Mouse (Mus musculus): ENCODE results near the gene Scnm1. TPM values are rescaled to one million over a fixed set of nuclear protein-coding genes. Genes with fewer than 3 reads are reported as not detected.

Gene Scnm1
- total and polyA plus RNA-seq, 3 experiments: 50.5 to 59.2 (median 53.1) TPM

DNA sequence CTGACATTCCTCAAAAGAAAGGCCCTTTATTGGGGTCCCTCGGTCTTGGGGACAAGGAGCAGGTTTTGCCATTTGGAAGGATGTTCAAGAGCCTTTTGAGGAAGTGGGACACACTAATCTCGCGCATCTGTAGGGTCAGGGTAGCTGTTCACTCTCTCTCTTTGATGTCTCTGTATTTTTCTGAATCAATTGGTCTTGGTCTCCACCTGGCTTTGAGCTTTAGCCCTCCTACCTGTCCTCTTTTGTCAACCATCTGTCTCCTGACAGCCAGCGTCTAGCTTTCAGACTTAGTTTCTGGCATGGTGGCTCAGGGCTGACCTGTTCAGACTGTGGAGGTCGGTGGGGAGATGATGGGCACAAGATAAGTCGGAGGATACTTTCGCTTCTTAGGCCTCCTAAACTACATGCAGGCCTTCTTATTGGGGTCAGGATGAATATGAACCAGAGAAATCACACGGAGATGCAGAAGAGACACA, 25.7 kb upstream of the Scnm1 start:
- H3K27me3 ChIP-seq (replicated peaks): peaks cover 49% of the 10 kb centered on the region
- H3K4me3 ChIP-seq (replicated peaks in 1 of 3; ENCODE audit: low read depth in 2 of 3, low read length in 2 of 3, poor library complexity in 1 of 3): peak overlapping the region; percentile 56 to 61 (median 60)
- H3K79me2 ChIP-seq (replicated peaks; ENCODE audit: control insufficient read depth, extremely low read depth, insufficient read depth, poor library complexity, severe bottlenecking): no peaks in the 10 kb centered on the region
- TF ChIP-seq MEF2A (IDR thresholded peaks at IDR 0.05; ENCODE audit: borderline replicate concordance, low read depth, low read length) (no peak), ZMIZ1 (IDR thresholded peaks at IDR 0.05; ENCODE audit: low read depth, low read length) (no peak), USF1 (IDR thresholded peaks at IDR 0.05; ENCODE audit: low read depth, low read length) (no peak), ZC3H11A (IDR thresholded peaks at IDR 0.05; ENCODE audit: low read depth, low read length) (no peak), MXI1 (IDR thresholded peaks at IDR 0.05; ENCODE audit: low read depth, low read length) (no peak; the same call in 1 of the 2 replicates), TBP (conservative IDR thresholded peaks at IDR 0.05; ENCODE audit: low read depth, low read length) (no peak), UBTF (IDR thresholded peaks at IDR 0.05; ENCODE audit: low read depth, low read length) (no peak), POLR2AphosphoS2 (IDR thresholded peaks at IDR 0.05; ENCODE audit: low read depth, low read length) (no peak), RCOR1 (conservative IDR thresholded peaks at IDR 0.05; ENCODE audit: low read depth, low read length) (no peak), ZKSCAN1 (IDR thresholded peaks at IDR 0.05; ENCODE audit: borderline replicate concordance, low read depth, low read length) (no peak), NELFE (IDR thresholded peaks at IDR 0.05; ENCODE audit: low read depth, low read length) (no peak), MAFK (IDR thresholded peaks at IDR 0.05; ENCODE audit: insufficient replicate concordance, low read length) (no peak), TCF12 (IDR thresholded peaks at IDR 0.05; ENCODE audit: low read depth, low read length) (no peak), USF2 (conservative IDR thresholded peaks at IDR 0.05; ENCODE audit: low read depth, low read length) (no peak), MAX (IDR thresholded peaks at IDR 0.05; ENCODE audit: low read length) (no peak), CHD2 (IDR thresholded peaks at IDR 0.05; ENCODE audit: low read length) (no peak), IRF4 (IDR thresholded peaks at IDR 0.05; ENCODE audit: low read depth, low read length) (no peak), CHD1 (IDR thresholded peaks at IDR 0.05; ENCODE audit: low read depth, low read length) (no peak)
- peak overlapping the region; percentile 96 for H3K4me2 ChIP-seq (ENCODE audit: insufficient read depth, low read depth, poor library complexity, severe bottlenecking)
- no peaks in the 10 kb centered on the region for H3K9me3 ChIP-seq (replicated peaks; ENCODE audit: low read length)
- in situ Hi-C loops (cut with MboI; ENCODE audit: low pct_ligation_motif_present, low pct_unique_long_range_greater_than_20kb, low sequenced_read_pairs) (no loop called here), dilution Hi-C loops (cut with MboI; ENCODE audit: extremely low pct_ligation_motif_present, extremely low pct_unique_long_range_greater_than_20kb, low sequenced_read_pairs) (no loop called here)
- no peak for DNase-seq (ENCODE audit: extremely low read depth)
- peak overlapping the region; percentile 41 for H3K9ac ChIP-seq (ENCODE audit: insufficient read depth, low read depth)
- H3K36me3 ChIP-seq (replicated peaks in 1 of 2; ENCODE audit: control insufficient read depth in 1 of 2, insufficient read depth in 1 of 2, low read length in 1 of 2): no peaks in the 10 kb centered on the region
- no peak overlapping the region for H3K27ac ChIP-seq (ENCODE audit: insufficient read depth, low read depth)
- H3K4me1 ChIP-seq (ENCODE audit: control insufficient read depth in 1 of 2, insufficient read depth in 2 of 2): peaks cover 6 to 21% of the 10 kb centered on the region in 2 experiments; a peak in 3 of 4 replicates

DNA sequence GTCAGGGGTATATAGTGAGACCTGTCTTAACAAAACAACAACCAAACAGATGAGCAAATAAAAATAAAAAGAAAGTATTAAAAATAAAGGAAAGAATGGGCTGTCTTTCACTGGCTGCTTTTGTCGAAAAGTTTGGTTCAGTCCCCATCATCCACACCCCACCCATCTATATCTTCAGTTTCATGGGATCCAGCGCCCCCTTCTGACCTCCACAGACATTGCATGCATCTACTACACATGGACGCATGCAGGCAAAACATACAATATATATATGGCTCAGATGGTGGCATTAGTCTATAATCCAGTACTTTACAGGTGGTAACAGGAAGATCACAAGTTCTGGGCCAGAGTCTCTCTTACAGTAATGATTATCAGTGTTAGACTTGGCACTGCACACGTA, 20.1 kb upstream of the Scnm1 start:
- in situ Hi-C loops (cut with MboI; ENCODE audit: low pct_ligation_motif_present, low pct_unique_long_range_greater_than_20kb, low sequenced_read_pairs) (no loop called here), dilution Hi-C loops (cut with MboI; ENCODE audit: extremely low pct_ligation_motif_present, extremely low pct_unique_long_range_greater_than_20kb, low sequenced_read_pairs) (no loop called here)
- Histone ChIP-seq H3K27me3 (replicated peaks) (peaks cover 17% of the 10 kb centered on the region), H3K9ac (ENCODE audit: insufficient read depth, low read depth) (no peak overlapping the region), H3K4me1 (ENCODE audit: control insufficient read depth in 1 of 2, insufficient read depth in 2 of 2) (no peaks in the 10 kb centered on the region), H3K4me2 (ENCODE audit: insufficient read depth, low read depth, poor library complexity, severe bottlenecking) (no peak overlapping the region), H3K27ac (ENCODE audit: insufficient read depth, low read depth) (no peak overlapping the region), H3K36me3 (replicated peaks in 1 of 2; ENCODE audit: control insufficient read depth in 1 of 2, insufficient read depth in 1 of 2, low read length in 1 of 2) (no peaks in the 10 kb centered on the region), H3K79me2 (replicated peaks; ENCODE audit: control insufficient read depth, extremely low read depth, insufficient read depth, poor library complexity, severe bottlenecking) (no peaks in the 10 kb centered on the region), H3K4me3 (replicated peaks in 1 of 3; ENCODE audit: low read depth in 2 of 3, low read length in 2 of 3, poor library complexity in 1 of 3) (no peak overlapping the region), H3K9me3 (replicated peaks; ENCODE audit: low read length) (no peaks in the 10 kb centered on the region)
- peak; percentile 42 for TF ChIP-seq SMC3 (IDR thresholded peaks at IDR 0.05; ENCODE audit: low read depth, low read length)
- no peak for TF ChIP-seq TCF12 (IDR thresholded peaks at IDR 0.05; ENCODE audit: low read depth, low read length)
- TF ChIP-seq KAT2A (IDR thresholded peaks at IDR 0.05; ENCODE audit: insufficient replicate concordance, low read length): no peak
- no peak for TF ChIP-seq SIN3A (IDR thresholded peaks at IDR 0.05; ENCODE audit: low read length)
- TF ChIP-seq EP300 (IDR thresholded peaks at IDR 0.05; ENCODE audit: low read length): no peak
- no peak for TF ChIP-seq RCOR1 (conservative IDR thresholded peaks at IDR 0.05; ENCODE audit: low read depth, low read length)
- peak; percentile 68 for TF ChIP-seq RAD21 (IDR thresholded peaks at IDR 0.05; ENCODE audit: low read depth, low read length)
- TF ChIP-seq MAFK (IDR thresholded peaks at IDR 0.05; ENCODE audit: insufficient replicate concordance, low read length): no peak
- TF ChIP-seq POLR2A (IDR thresholded peaks at IDR 0.05; ENCODE audit: low read depth, low read length): no peak
- TF ChIP-seq MYC (IDR thresholded peaks at IDR 0.05; ENCODE audit: low read depth, low read length): 0 out of 2 replicates have a peak, but pooled peaks have one; percentile 40
- TF ChIP-seq CTCF (conservative IDR thresholded peaks at IDR 0.05 in 1 of 2, IDR thresholded peaks at IDR 0.05 in 1 of 2; ENCODE audit: low read depth in 2 of 2, low read length in 2 of 2): peak; percentile 33 to 78
- TF ChIP-seq ZC3H11A (IDR thresholded peaks at IDR 0.05; ENCODE audit: low read depth, low read length): no peak
- TF ChIP-seq ELF1 (IDR thresholded peaks at IDR 0.05; ENCODE audit: low read depth, low read length): no peak
- peak; percentile 61 for DNase-seq (ENCODE audit: extremely low read depth)

All from CH12.LX (cell line).